In genomic region chr9:63862427-63862826, GRCm38 (mm10) we compare ENCODE assay signal across 10 mouse cellular contexts.
DNase-seq lines count a peak whose midpoint lies in the region; ATAC-seq and TF ChIP-seq lines count a peak whose summit lies in the region.
"Had no signal": no experiment of that assay in that cellular context is flagged by ENCODE, and none has a peak within 500 bp of the region (broad histone marks: within the 10 kb centered on the region; RNA-seq: fewer than 3 reads in every experiment).

No protein-coding gene starts in this region.

- H3K4me2 ChIP-seq in hindbrain, postnatal 0 days (ENCODE audit: low read depth, low read length), result no peak overlapping the region
- H3K4me2 ChIP-seq: heart, embryonic 15.5 days; stomach, embryonic 15.5 days had no signal

- ATAC-seq in hindbrain, postnatal 0 days, result peak; percentile 71; the same call in 1 of the 2 replicates

- no peaks in the 10 kb centered on the region for H3K36me3 ChIP-seq in hindbrain, postnatal 0 days (ENCODE audit: insufficient read depth, low read length)
- H3K36me3 ChIP-seq: heart, embryonic 15.5 days; stomach, embryonic 15.5 days had no signal

- no peaks in the 10 kb centered on the region for H3K4me1 ChIP-seq in hindbrain, postnatal 0 days (ENCODE audit: insufficient read depth, low read length)
- H3K4me1 ChIP-seq: stomach, embryonic 15.5 days had no signal

- no peak overlapping the region for H3K4me3 ChIP-seq in hindbrain, postnatal 0 days (ENCODE audit: low read length)
- H3K4me3 ChIP-seq: heart, embryonic 15.5 days; stomach, embryonic 15.5 days had no signal

- no peaks in the 10 kb centered on the region for H3K9me3 ChIP-seq in hindbrain, postnatal 0 days (ENCODE audit: low read length)
- H3K9me3 ChIP-seq: stomach, embryonic 15.5 days had no signal

- H3K9ac ChIP-seq in hindbrain, postnatal 0 days (replicated peaks; ENCODE audit: low read length), result no peak overlapping the region
- H3K9ac ChIP-seq: heart, embryonic 15.5 days; stomach, embryonic 15.5 days had no signal

- DNase-seq in heart, postnatal 10 days, result peak; percentile 38 to 48
- no peak for DNase-seq in heart, postnatal 25 days (ENCODE audit: low spot score)
- DNase-seq in thymus, postnatal 4 days, result peak; percentile 47
- DNase-seq in thymus, postnatal 14 days, result no peak
- peak; percentile 78 for DNase-seq in hindbrain, postnatal 0 days (ENCODE audit: low spot score)
- peak; percentile 68 for DNase-seq in testis, postnatal 10 days (ENCODE audit: low spot score)
- DNase-seq in urinary bladder, postnatal 25 days (ENCODE audit: low spot score), result no peak
- no peak for DNase-seq in spleen, adult 12 weeks (ENCODE audit: low spot score)

- intact Hi-C loops in heart, postnatal 10 days (cut with DNase I), result no loop called here
- intact Hi-C loops in heart, postnatal 25 days (cut with DNase I), result no loop called here

- 37% methylated on average over 6 of the region's 6 CpGs for WGBS in hindbrain, postnatal 0 days

- H3K27me3 ChIP-seq in hindbrain, postnatal 0 days (ENCODE audit: insufficient read depth, low read length), result no peaks in the 10 kb centered on the region
- H3K27me3 ChIP-seq: heart, embryonic 15.5 days; stomach, embryonic 15.5 days had no signal

- no peak overlapping the region for H3K27ac ChIP-seq in hindbrain, postnatal 0 days
- H3K27ac ChIP-seq: heart, embryonic 15.5 days; stomach, embryonic 15.5 days had no signal

- peak; percentile 64 for TF ChIP-seq CTCF in hindbrain, postnatal 0 days (IDR thresholded peaks at IDR 0.05; ENCODE audit: low read depth)

Comparison
In these comparisons a context has a peak if more than half of its experiments do, and no peak if none do; other contexts are left out.
1. DNase-seq: peak in heart, postnatal 10 days (2 of 2), thymus, postnatal 4 days (single experiment), hindbrain, postnatal 0 days (single experiment) and testis, postnatal 10 days (single experiment); none in heart, postnatal 25 days (single experiment), thymus, postnatal 14 days (single experiment), urinary bladder, postnatal 25 days (single experiment) and spleen, adult 12 weeks (single experiment).